Mouse (Mus musculus): Measurements from ENCODE around the gene Dgkk. TPM values are rescaled to one million over a fixed set of nuclear protein-coding genes. Genes with fewer than 3 reads are reported as not detected.
"Not testable (repeated sequence)": the region's sequence is repeated elsewhere in the genome, so short reads cannot be mapped to it uniquely, and the experiment has no call there.

Gene Dgkk
- polyA plus RNA-seq, 1 experiment = not detected

- H3K4me3 ChIP-seq (replicated peaks; ENCODE audit: control insufficient read depth, low read depth, low read length) = no peak overlapping the region
- 67% methylated on average over 3 of the region's 3 CpGs for WGBS
- H3K27ac ChIP-seq (ENCODE audit: control insufficient read depth, insufficient read depth, low read depth, low read length, poor library complexity) = no peak overlapping the region
- no peak for TF ChIP-seq POLR2A (IDR thresholded peaks at IDR 0.05; ENCODE audit: borderline replicate concordance, control insufficient read depth, low read depth, low read length)
- no peak for TF ChIP-seq CTCF (IDR thresholded peaks at IDR 0.05; ENCODE audit: control insufficient read depth, insufficient read depth, low read length)
- no peaks in the 10 kb centered on the region for H3K4me1 ChIP-seq (ENCODE audit: control insufficient read depth, insufficient read depth, low read length)
Measured at GRCm38 (mm10) chrX:6853466-6853865, 74.4 kb downstream of the Dgkk start.

- Histone ChIP-seq H3K4me3 (replicated peaks; ENCODE audit: control insufficient read depth, low read depth, low read length) (no peak overlapping the region), H3K4me1 (ENCODE audit: control insufficient read depth, insufficient read depth, low read length) (no peaks in the 10 kb centered on the region), H3K27ac (ENCODE audit: control insufficient read depth, insufficient read depth, low read depth, low read length, poor library complexity) (no peak overlapping the region)
- WGBS = 55% methylated on average over 5 of the region's 5 CpGs
- TF ChIP-seq CTCF (IDR thresholded peaks at IDR 0.05; ENCODE audit: control insufficient read depth, insufficient read depth, low read length) = no peak
- no peak for TF ChIP-seq POLR2A (IDR thresholded peaks at IDR 0.05; ENCODE audit: borderline replicate concordance, control insufficient read depth, low read depth, low read length)
Measured at GRCm38 (mm10) chrX:6854136-6854535, 75.0 kb downstream of the Dgkk start.

- no peak for TF ChIP-seq POLR2A (IDR thresholded peaks at IDR 0.05; ENCODE audit: borderline replicate concordance, control insufficient read depth, low read depth, low read length)
- no peak for TF ChIP-seq CTCF (IDR thresholded peaks at IDR 0.05; ENCODE audit: control insufficient read depth, insufficient read depth, low read length)
- no peaks in the 10 kb centered on the region for H3K4me1 ChIP-seq (ENCODE audit: control insufficient read depth, insufficient read depth, low read length)
- WGBS = 59% methylated on average over 5 of the region's 5 CpGs
- no peak overlapping the region for H3K27ac ChIP-seq (ENCODE audit: control insufficient read depth, insufficient read depth, low read depth, low read length, poor library complexity)
- no peak overlapping the region for H3K4me3 ChIP-seq (replicated peaks; ENCODE audit: control insufficient read depth, low read depth, low read length)
Measured at GRCm38 (mm10) chrX:6893933-6894332, 114.8 kb downstream of the Dgkk start.

- WGBS = 86% methylated on average over 2 of the region's 2 CpGs
- no peak overlapping the region for H3K4me3 ChIP-seq (replicated peaks; ENCODE audit: control insufficient read depth, low read depth, low read length)
- no peak overlapping the region for H3K27ac ChIP-seq (ENCODE audit: control insufficient read depth, insufficient read depth, low read depth, low read length, poor library complexity)
- no peaks in the 10 kb centered on the region for H3K4me1 ChIP-seq (ENCODE audit: control insufficient read depth, insufficient read depth, low read length)
- no peak for TF ChIP-seq CTCF (IDR thresholded peaks at IDR 0.05; ENCODE audit: control insufficient read depth, insufficient read depth, low read length)
- TF ChIP-seq POLR2A (IDR thresholded peaks at IDR 0.05; ENCODE audit: borderline replicate concordance, control insufficient read depth, low read depth, low read length) = no peak
Measured at GRCm38 (mm10) chrX:6911047-6911446, 131.9 kb downstream of the Dgkk start.

- no peak overlapping the region for H3K27ac ChIP-seq (ENCODE audit: control insufficient read depth, insufficient read depth, low read depth, low read length, poor library complexity)
- 27% methylated on average over 5 of the region's 5 CpGs for WGBS
- H3K4me1 ChIP-seq (ENCODE audit: control insufficient read depth, insufficient read depth, low read length) = no peaks in the 10 kb centered on the region
- no peak overlapping the region for H3K4me3 ChIP-seq (replicated peaks; ENCODE audit: control insufficient read depth, low read depth, low read length)
- no peak for TF ChIP-seq CTCF (IDR thresholded peaks at IDR 0.05; ENCODE audit: control insufficient read depth, insufficient read depth, low read length)
- no peak for TF ChIP-seq POLR2A (IDR thresholded peaks at IDR 0.05; ENCODE audit: borderline replicate concordance, control insufficient read depth, low read depth, low read length)
Measured at GRCm38 (mm10) chrX:6922165-6922564, 143.1 kb downstream of the Dgkk start.

- WGBS = 62% methylated on average over 4 of the region's 4 CpGs
- Histone ChIP-seq H3K4me1 (ENCODE audit: control insufficient read depth, insufficient read depth, low read length) (no peaks in the 10 kb centered on the region), H3K27ac (ENCODE audit: control insufficient read depth, insufficient read depth, low read depth, low read length, poor library complexity) (no peak overlapping the region), H3K4me3 (replicated peaks; ENCODE audit: control insufficient read depth, low read depth, low read length) (no peak overlapping the region)
- TF ChIP-seq CTCF (IDR thresholded peaks at IDR 0.05; ENCODE audit: control insufficient read depth, insufficient read depth, low read length) (no peak), POLR2A (IDR thresholded peaks at IDR 0.05; ENCODE audit: borderline replicate concordance, control insufficient read depth, low read depth, low read length) (no peak)
Measured at GRCm38 (mm10) chrX:6926224-6926623, 147.1 kb downstream of the Dgkk start.

GRCm38 (mm10) chrX:6968598-6968997 lies 189.5 kb downstream of the Dgkk start:
- TF ChIP-seq CTCF (IDR thresholded peaks at IDR 0.05; ENCODE audit: control insufficient read depth, insufficient read depth, low read length) (no peak), POLR2A (IDR thresholded peaks at IDR 0.05; ENCODE audit: borderline replicate concordance, control insufficient read depth, low read depth, low read length) (no peak)
- no peak overlapping the region for H3K4me3 ChIP-seq (replicated peaks; ENCODE audit: control insufficient read depth, low read depth, low read length)
- 47% methylated on average over 3 of the region's 3 CpGs for WGBS
- H3K27ac ChIP-seq (ENCODE audit: control insufficient read depth, insufficient read depth, low read depth, low read length, poor library complexity) = no peak overlapping the region
- no peaks in the 10 kb centered on the region for H3K4me1 ChIP-seq (ENCODE audit: control insufficient read depth, insufficient read depth, low read length)

- Histone ChIP-seq H3K27ac (ENCODE audit: control insufficient read depth, insufficient read depth, low read depth, low read length, poor library complexity) (no peak overlapping the region), H3K4me1 (ENCODE audit: control insufficient read depth, insufficient read depth, low read length) (no peaks in the 10 kb centered on the region), H3K4me3 (replicated peaks; ENCODE audit: control insufficient read depth, low read depth, low read length) (no peak overlapping the region)
- 31% methylated on average over 1 of the region's 1 CpGs for WGBS
- no peak for TF ChIP-seq CTCF (IDR thresholded peaks at IDR 0.05; ENCODE audit: control insufficient read depth, insufficient read depth, low read length)
Measured at GRCm38 (mm10) chrX:6971956-6972355, 192.8 kb downstream of the Dgkk start.

GRCm38 (mm10) chrX:6983916-6984315 lies 204.8 kb downstream of the Dgkk start:
- H3K4me3 ChIP-seq (replicated peaks; ENCODE audit: control insufficient read depth, low read depth, low read length); H3K27ac ChIP-seq (ENCODE audit: control insufficient read depth, insufficient read depth, low read depth, low read length, poor library complexity); H3K4me1 ChIP-seq (ENCODE audit: control insufficient read depth, insufficient read depth, low read length): not testable (repeated sequence)
- 14% methylated on average over 4 of the region's 4 CpGs for WGBS
